Mouse (Mus musculus) embryonic facial prominence, embryonic 13.5 days (tissue): ENCODE data around the gene Olfr968. TPM values are rescaled to one million over a fixed set of nuclear protein-coding genes. Genes with fewer than 3 reads are reported as not detected.

Experiments
- ATAC-seq: fragments of 200-750 bp; cut with Nextera tagmentation; 2 replicates; pipeline ENCODE4 v1.8.0; 2017; ENCODE audit warnings: low read depth; ENCODE audit not compliant: insufficient number of reproducible peaks, insufficient read depth, low FRiP score, low TSS enrichment
- H3K27ac ChIP-seq: fragments of 300-500 bp; sonication (generic); 2 replicates; pipeline ENCODE4 v1.5.1; 2015; ENCODE audit warnings: moderate library complexity, mild to moderate bottlenecking, inconsistent platforms
- H3K27me3 ChIP-seq: fragments of 300-500 bp; sonication (generic); 2 replicates; pipeline ENCODE4 v1.6.1; 2015; ENCODE audit warnings: mild to moderate bottlenecking, inconsistent platforms
- H3K36me3 ChIP-seq: fragments of 300-500 bp; sonication (generic); 2 replicates; pipeline ENCODE4 v1.6.1; 2015; ENCODE audit warnings: mild to moderate bottlenecking, inconsistent platforms
- H3K4me1 ChIP-seq: fragments of 300-500 bp; sonication (generic); 2 replicates; pipeline ENCODE4 v1.6.1; 2015; ENCODE audit warnings: inconsistent platforms
- H3K4me2 ChIP-seq: fragments of 300-500 bp; sonication (generic); 2 replicates; pipeline ENCODE4 v1.6.1; 2015; ENCODE audit warnings: moderate library complexity, mild to moderate bottlenecking, inconsistent platforms
- H3K4me3 ChIP-seq: fragments of 300-500 bp; sonication (generic); 2 replicates; pipeline ENCODE4 v1.5.1; 2015; ENCODE audit warnings: mild to moderate bottlenecking, inconsistent platforms
- H3K9ac ChIP-seq: fragments of 300-500 bp; sonication (generic); 2 replicates; pipeline ENCODE4 v1.6.1; 2015; ENCODE audit warnings: mild to moderate bottlenecking, inconsistent platforms
- H3K9me3 ChIP-seq: fragments of 300-500 bp; sonication (generic); 2 replicates; pipeline ENCODE4 v1.6.1; 2016; ENCODE audit warnings: inconsistent platforms
- WGBS: fragments of 180-500 bp; shearing (Covaris S2); methylation state at CpG from one replicate; pipeline ENCODE4 v1.1.7; 2015; ENCODE audit warnings: mixed read lengths; 5-methylcytosine and 5-hydroxymethylcytosine counted together
- polyA plus RNA-seq: library from polyadenylated mRNA; unstranded; fragments of >200 nt; fragmentation: Nextera tagmentation; extraction: Ambion mirVana; gene quantifications from 2 replicates; pipeline ENCODE4 v1.2.1, GENCODE M21; 2015

Gene Olfr968
- not detected in 2 replicates for polyA plus RNA-seq

- Histone ChIP-seq H3K4me2 (no peak within 1 kb of the TSS), H3K9ac (no peak within 1 kb of the TSS), H3K27me3 (no peaks in the 10 kb centered on the region), H3K4me1 (no peaks in the 10 kb centered on the region), H3K9me3 (no peaks in the 10 kb centered on the region), H3K4me3 (no peak within 1 kb of the TSS), H3K27ac (no peak within 1 kb of the TSS), H3K36me3 (no peaks in the 10 kb centered on the region)
- no peak for ATAC-seq
- 81% methylated on average over 1 of the region's 1 CpGs for WGBS
Observed at GRCm38 (mm10) chr9:39783153-39783552, at the start of gene Olfr968. TSS of gene Olfr968 (minus strand) at chr9:39783253.

GRCm38 (mm10) chr9:39808560-39808959, 25.5 kb upstream of the Olfr968 start, which contains the start of gene Olfr970:
TSS of gene Olfr970 (plus strand) at chr9:39808860.
- Histone ChIP-seq H3K4me2 (no peak within 1 kb of the TSS), H3K9me3 (no peaks in the 10 kb centered on the region), H3K4me3 (no peak within 1 kb of the TSS), H3K27me3 (no peaks in the 10 kb centered on the region), H3K27ac (no peak within 1 kb of the TSS), H3K4me1 (no peaks in the 10 kb centered on the region), H3K36me3 (no peaks in the 10 kb centered on the region), H3K9ac (no peak within 1 kb of the TSS)
- WGBS = 72% methylated on average over 4 of the region's 4 CpGs
- ATAC-seq = no peak

DNA sequence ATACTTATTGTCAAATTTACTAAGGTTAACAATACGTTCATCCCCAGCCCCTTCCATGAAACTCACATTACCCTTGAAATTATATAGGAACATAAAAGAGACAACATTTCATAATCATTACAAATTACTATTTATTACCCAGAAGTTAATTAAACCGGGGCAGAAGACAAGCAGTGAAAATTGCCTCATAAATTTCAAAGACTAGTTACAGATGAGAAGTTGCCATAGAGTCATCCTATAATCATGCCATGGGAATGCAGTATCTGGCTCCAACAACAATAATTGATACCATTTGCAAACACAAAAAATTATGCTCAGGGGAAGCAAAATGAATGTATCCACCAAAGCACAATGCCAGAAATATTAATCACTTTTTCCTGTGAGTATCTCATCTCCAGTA, 7.5 kb upstream of the Olfr968 start, which contains the start of gene Olfr969:
Olfr969 (plus strand) TSS at position 388 of the 400 bp plus-strand sequence.
- H3K9ac ChIP-seq = no peak within 1 kb of the TSS
- WGBS = 56% methylated on average over 2 of the region's 2 CpGs
- no peaks in the 10 kb centered on the region for H3K36me3 ChIP-seq
- ATAC-seq = no peak
- no peaks in the 10 kb centered on the region for H3K27me3 ChIP-seq
- H3K4me1 ChIP-seq = no peaks in the 10 kb centered on the region
- H3K4me2 ChIP-seq = no peak within 1 kb of the TSS
- no peaks in the 10 kb centered on the region for H3K9me3 ChIP-seq
- H3K27ac ChIP-seq = no peak within 1 kb of the TSS
- H3K4me3 ChIP-seq = no peak within 1 kb of the TSS

GRCm38 (mm10) chr9:39746428-39746827, 36.6 kb downstream of the Olfr968 start:
- H3K27me3 ChIP-seq = no peaks in the 10 kb centered on the region
- no peaks in the 10 kb centered on the region for H3K4me1 ChIP-seq
- no peak overlapping the region for H3K27ac ChIP-seq
- 83% methylated on average over 1 of the region's 1 CpGs for WGBS
- H3K36me3 ChIP-seq = no peaks in the 10 kb centered on the region
- no peak for ATAC-seq
- no peak overlapping the region for H3K4me2 ChIP-seq
- no peaks in the 10 kb centered on the region for H3K9me3 ChIP-seq
- H3K9ac ChIP-seq = no peak overlapping the region
- no peak overlapping the region for H3K4me3 ChIP-seq

DNA sequence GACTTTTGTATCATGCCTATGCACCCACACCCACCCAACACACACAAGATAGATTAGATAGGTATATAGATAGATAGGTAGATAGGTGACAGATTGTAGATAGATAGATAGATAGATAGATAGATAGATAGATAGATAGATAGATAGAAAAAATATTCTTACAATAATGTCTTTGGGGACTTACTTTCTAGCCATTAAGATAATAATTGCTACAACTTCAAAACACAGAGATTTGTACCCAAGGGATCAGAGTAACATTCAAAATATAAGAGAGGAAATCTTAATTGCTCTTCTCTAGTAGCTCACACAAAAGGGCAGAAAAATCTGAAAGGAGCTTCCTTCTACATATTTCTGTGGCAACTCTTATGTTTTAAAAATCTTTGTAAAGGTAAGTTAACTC, 37.1 kb downstream of the Olfr968 start, which contains the start of gene Olfr967:
Olfr967 (plus strand) TSS at position 301 of the 400 bp plus-strand sequence.
- Histone ChIP-seq H3K4me2 (no peak within 1 kb of the TSS), H3K9me3 (no peaks in the 10 kb centered on the region), H3K9ac (no peak within 1 kb of the TSS), H3K4me1 (no peaks in the 10 kb centered on the region), H3K27ac (no peak within 1 kb of the TSS), H3K4me3 (no peak within 1 kb of the TSS), H3K27me3 (no peaks in the 10 kb centered on the region), H3K36me3 (no peaks in the 10 kb centered on the region)
- no peak for ATAC-seq

DNA sequence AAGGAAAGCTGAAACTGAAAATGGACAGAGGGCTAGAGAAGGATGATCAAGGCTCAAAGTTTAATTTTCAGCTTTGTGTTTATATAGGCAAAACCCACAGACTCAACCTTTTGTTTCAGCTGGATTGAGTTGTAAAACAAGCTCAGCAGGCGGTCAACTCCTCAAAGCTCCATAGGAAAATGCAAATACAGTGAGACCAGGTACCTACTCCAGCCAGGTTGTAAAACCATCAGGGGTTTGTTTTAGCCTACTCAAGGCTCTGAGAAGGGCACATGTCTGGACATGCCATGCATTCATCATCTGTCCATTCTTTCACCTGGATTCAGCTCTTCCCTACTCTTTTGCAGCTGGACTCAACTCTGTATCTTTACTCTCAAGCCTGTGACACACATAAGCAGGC, 42.3 kb downstream of the Olfr968 start:
- no peak overlapping the region for H3K4me3 ChIP-seq
- no peak for ATAC-seq
- H3K9me3 ChIP-seq = no peaks in the 10 kb centered on the region
- no peaks in the 10 kb centered on the region for H3K4me1 ChIP-seq
- no peak overlapping the region for H3K9ac ChIP-seq
- H3K27ac ChIP-seq = no peak overlapping the region
- WGBS = 84% methylated on average over 1 of the region's 1 CpGs
- H3K4me2 ChIP-seq = no peak overlapping the region
- H3K27me3 ChIP-seq = no peaks in the 10 kb centered on the region
- no peaks in the 10 kb centered on the region for H3K36me3 ChIP-seq

DNA sequence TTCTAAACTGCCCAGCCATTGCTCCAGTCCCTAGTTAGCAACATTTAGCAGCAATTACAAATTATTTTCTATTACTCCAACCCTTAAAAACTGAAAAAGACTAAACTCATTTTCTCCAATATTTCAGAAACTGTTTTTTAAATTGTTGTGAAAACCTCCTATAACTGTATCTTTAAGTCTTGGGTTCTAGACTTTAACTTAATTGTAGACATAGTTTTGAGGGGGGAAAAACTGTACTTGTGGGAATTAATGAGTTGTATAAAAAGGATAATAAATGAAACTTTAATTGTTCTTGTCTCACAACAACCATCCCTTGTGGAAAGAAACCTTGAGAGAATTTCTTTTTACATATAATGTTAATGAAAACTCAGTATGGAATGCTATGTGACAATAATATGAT, 52.4 kb downstream of the Olfr968 start, which contains the start of gene Olfr150:
Olfr150 (plus strand) TSS at position 301 of the 400 bp plus-strand sequence.
- H3K4me2 ChIP-seq = no peak within 1 kb of the TSS
- no peak for ATAC-seq
- H3K9me3 ChIP-seq = no peaks in the 10 kb centered on the region
- no peaks in the 10 kb centered on the region for H3K4me1 ChIP-seq
- no peaks in the 10 kb centered on the region for H3K36me3 ChIP-seq
- H3K27me3 ChIP-seq = no peaks in the 10 kb centered on the region
- H3K9ac ChIP-seq = no peak within 1 kb of the TSS
- no peak within 1 kb of the TSS for H3K4me3 ChIP-seq
- H3K27ac ChIP-seq = no peak within 1 kb of the TSS

Other genes with a start within 250 kb of the Olfr968 start
- not detected in 2 replicates for gene Olfr958, start 229.2 kb downstream of the Olfr968 start, polyA plus RNA-seq
- gene Olfr959, start 207.7 kb downstream of the Olfr968 start, polyA plus RNA-seq = 0.06 TPM in 1 of 2 replicates, not detected in the other
- gene AW551984, start 178.8 kb downstream of the Olfr968 start, polyA plus RNA-seq = 50.9 and 54.9 TPM in 2 replicates
- not detected in 2 replicates for gene Olfr148, start 172.6 kb downstream of the Olfr968 start, polyA plus RNA-seq
- not detected in 2 replicates for gene Olfr960, start 161.9 kb downstream of the Olfr968 start, polyA plus RNA-seq
- not detected in 2 replicates for gene Olfr961, start 138.2 kb downstream of the Olfr968 start, polyA plus RNA-seq
- not detected in 2 replicates for gene Olfr963, start 116.0 kb downstream of the Olfr968 start, polyA plus RNA-seq
- gene Olfr149, start 76.1 kb downstream of the Olfr968 start, polyA plus RNA-seq = not detected in 2 replicates
- gene Olfr965, start 71.9 kb downstream of the Olfr968 start, polyA plus RNA-seq = not detected in 2 replicates
- not detected in 2 replicates for gene Olfr150, start 52.3 kb downstream of the Olfr968 start, polyA plus RNA-seq
- not detected in 2 replicates for gene Olfr967, start 37.0 kb downstream of the Olfr968 start, polyA plus RNA-seq
- not detected in 2 replicates for gene Olfr969, start 7.7 kb upstream of the Olfr968 start, polyA plus RNA-seq
- gene Olfr970, start 25.6 kb upstream of the Olfr968 start, polyA plus RNA-seq = not detected in 2 replicates
- gene Olfr971, start 53.6 kb upstream of the Olfr968 start, polyA plus RNA-seq = not detected in 2 replicates
- not detected in 2 replicates for gene Olfr972, start 83.2 kb upstream of the Olfr968 start, polyA plus RNA-seq
- gene Olfr229, start 124.1 kb upstream of the Olfr968 start, polyA plus RNA-seq = not detected in 2 replicates
- 0.25 TPM in 1 of 2 replicates, not detected in the other for gene Olfr974, start 154.2 kb upstream of the Olfr968 start, polyA plus RNA-seq
- not detected in 2 replicates for gene Olfr975, start 168.8 kb upstream of the Olfr968 start, polyA plus RNA-seq
- not detected in 2 replicates for gene Olfr976, start 177.9 kb upstream of the Olfr968 start, polyA plus RNA-seq
- gene Olfr978, start 208.9 kb upstream of the Olfr968 start, polyA plus RNA-seq = not detected in 2 replicates
- gene Olfr979, start 220.2 kb upstream of the Olfr968 start, polyA plus RNA-seq = not detected in 2 replicates
- gene Olfr980, start 226.3 kb upstream of the Olfr968 start, polyA plus RNA-seq = not detected in 2 replicates
- not detected in 2 replicates for gene Olfr981, start 238.2 kb upstream of the Olfr968 start, polyA plus RNA-seq